Mouse (Mus musculus): Measurements from ENCODE around the gene Ifi203.
"Not testable (repeated sequence)": the region's sequence is repeated elsewhere in the genome, so short reads cannot be mapped to it uniquely, and the experiment has no call there.

Gene Ifi203

DNA sequence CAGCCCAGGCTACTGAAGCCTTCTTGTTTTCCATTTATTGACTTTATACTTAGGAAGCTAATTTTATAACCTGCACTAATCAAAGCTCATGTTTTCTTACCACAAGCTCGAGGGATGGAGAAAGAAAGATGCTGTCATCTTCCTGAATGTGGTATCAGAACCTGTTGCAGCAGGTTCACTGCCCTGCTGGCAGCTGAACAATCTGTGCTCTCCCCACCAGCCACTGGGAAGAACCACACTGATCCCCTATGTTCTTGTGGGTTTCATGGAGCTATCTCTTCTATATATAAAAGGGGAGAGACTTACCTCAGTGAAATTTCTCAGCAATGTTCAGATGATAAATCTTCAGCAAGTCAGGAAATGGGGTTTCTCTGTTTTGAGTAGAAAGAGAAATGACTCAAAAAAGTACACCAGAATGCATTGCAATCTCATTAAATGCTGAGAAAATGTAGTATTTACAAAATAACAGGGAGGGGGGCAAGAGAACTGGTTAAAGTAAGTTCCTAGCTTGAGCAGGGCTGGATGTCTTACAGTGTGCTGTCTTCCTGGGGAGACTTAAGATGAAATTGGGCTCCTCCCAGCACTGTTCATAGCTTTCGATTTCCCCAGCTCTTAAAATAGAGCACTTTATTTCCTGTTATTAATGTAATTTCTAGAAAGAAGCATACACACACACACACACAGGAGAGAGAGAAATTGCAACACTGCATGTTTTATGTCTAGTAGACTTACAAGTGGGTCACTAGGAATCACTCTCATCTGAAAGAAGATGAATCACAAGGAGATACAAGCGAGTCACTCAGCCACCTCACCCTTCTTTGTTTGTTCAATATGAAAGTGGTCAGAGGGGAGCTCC lies at the start of gene Ifi203, which contains the start of gene Mndal:
Ifi203 (minus strand) TSS at position 749 of the 856 bp plus-strand sequence.
Mndal (minus strand) TSS at position 568 of the 856 bp plus-strand sequence.
- not testable (repeated sequence) for DNase-seq (ENCODE audit: low spot score)

DNA sequence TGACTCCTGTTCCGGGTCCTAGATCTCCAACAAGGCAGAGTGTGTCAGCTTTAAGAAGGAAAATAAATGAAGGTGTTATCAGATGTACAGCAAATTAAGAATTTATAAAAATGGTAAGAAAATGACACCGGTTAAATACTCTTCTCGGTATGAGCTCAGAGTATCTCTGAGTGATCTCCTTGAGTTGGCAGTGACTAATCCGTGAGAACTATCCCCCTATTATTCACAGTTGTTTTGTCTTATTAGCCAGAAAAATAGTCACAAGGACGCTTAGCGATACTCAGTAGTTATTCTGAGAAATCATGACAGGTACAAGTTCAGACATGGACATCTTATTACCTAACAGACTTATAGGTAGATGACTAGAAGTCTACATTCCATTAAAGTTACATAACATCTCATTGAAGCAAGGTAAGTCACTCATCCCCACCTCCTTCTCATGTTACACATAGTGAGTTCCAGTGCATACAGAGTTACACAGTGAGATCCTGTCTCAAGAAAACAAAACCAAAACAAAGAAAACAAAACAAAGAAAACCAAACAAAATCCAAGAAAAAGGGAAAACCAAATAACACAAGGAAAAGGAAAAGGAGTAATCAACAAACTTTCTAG lies 40.3 kb upstream of the Ifi203 start, which contains the start of gene Ifi202b:
Ifi202b (minus strand) TSS at position 51 of the 612 bp plus-strand sequence.
- not testable (repeated sequence) for DNase-seq (ENCODE audit: low spot score)

DNA sequence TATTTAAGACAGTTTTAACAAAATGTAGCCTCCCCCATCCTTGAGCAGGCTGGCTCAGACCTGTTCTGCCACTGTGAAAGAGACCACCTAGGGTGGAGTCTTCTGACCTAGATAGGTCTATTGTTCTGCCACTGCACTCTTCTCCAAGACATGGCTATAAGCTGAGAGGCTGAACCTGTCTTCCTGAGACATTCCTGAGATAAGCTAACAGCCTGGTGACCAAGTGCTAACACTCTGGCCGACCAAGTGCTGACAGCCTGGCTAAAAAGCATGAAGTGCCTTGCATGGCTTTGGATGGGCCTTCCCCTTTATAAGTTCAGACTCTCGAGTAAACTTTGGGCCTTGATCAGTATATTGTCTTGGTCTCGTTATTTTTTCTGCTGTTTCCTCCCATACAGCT lies 38.6 kb upstream of the Ifi203 start:
- DNase-seq (ENCODE audit: low spot score), result not testable (repeated sequence)

DNA sequence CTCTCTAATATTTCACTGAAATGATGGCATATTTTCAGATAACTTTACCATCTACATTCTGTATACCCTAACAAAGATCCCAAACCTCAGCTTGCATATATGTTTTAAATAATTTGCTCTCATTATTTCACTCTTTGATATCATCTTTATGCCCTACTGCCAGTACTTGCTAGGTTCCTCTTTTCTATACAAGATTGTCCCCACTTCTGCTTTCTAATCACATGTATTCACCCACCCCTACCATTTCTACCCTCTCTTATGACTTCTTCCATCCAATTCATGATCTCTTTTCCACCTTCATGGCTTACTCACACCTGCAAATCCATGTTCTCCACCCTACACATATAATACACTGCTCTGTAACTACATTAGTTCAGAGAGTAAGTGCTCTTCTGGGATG lies 35.1 kb upstream of the Ifi203 start:
- no peak for DNase-seq (ENCODE audit: low spot score)

DNA sequence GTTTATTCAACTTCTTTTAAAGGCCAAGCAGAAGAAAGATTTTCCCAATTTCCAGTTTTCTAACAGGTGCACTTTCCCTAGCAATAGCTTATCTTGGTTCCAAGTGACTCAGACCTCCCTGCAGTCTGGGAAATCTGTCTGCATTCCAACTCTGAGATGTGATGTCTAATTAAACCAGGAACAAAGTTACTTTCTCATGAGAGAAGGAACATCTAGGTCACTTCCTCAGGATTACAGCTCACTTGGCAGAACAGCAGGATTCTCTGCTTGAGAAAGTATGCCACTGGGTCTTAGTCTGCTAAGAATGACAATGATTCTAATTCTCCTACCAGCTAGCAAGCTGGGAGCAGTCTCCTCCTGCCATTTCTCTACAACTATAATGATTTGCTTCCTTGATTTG lies 30.6 kb upstream of the Ifi203 start:
- no peak for DNase-seq (ENCODE audit: low spot score)

DNA sequence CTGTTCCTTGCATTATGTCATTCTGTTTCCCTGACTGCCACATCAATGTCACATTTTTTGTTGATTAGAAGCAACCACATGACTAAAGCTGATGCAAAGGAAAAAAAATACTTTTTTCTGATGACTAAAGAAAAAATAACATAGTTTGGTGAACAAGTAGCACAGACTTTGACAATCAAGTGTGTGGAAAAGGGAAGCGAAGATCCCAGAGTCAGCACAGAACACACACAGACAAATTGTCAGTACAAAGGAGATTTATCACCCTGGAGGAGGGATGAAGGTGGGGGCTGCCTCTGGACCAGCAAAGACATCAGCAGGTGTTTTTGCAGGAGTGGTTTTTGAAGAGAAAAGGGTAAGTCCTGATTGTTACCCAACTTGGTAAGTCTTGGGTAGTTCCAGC lies 19.0 kb upstream of the Ifi203 start:
- not testable (repeated sequence) for DNase-seq (ENCODE audit: low spot score)

DNA sequence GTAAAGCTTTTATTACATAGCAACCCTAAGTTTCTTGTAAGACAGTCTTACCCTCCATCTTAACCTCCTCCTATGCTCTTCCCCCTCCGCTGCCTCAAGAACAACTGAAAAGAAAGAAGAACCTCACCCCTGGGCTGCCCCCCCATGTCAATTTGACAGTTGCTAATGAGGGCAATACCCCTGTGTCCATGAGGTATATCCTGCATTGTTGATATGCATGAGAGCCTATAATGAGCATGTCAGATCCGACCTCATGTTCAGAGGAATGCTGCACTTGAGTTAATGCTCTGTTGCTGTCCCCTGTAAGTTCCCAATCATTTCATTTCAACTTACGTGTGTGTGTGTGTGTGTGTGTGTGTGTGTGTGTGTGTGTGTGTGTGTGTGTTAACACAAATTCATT lies 17.5 kb upstream of the Ifi203 start:
- not testable (repeated sequence) for DNase-seq (ENCODE audit: low spot score)

DNA sequence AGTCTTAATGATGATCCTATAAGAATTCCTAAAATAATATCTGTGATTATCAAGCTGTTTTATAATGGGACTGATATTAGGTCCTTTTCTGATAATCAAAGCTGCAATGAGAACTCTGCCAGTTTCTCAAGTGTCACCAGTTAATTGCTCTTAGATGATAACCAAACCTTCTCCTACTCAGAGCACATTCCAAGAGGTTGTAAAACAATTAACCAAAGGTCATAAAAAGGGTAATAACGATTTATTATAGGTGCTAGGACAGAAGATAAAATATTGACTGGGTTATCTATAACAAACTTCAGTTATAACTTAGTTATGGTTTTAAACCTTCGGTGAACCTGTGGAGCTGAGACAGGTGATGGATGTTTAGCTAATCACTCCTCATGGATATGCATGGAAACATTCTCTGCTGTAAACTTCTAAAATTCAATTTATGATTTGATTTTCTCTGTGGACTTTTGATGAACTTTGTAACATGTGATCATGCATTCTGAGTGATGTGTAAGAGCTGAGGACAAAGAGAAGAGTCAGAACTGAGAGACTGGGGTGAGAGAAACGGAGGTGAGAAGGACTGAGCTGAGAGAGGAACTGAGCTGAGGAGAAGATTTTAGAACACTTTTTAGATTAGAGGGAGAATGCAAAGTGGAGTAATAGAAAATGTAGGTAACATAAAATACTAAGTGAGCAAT lies 13.5 kb upstream of the Ifi203 start:
- not testable (repeated sequence) for DNase-seq (ENCODE audit: low spot score)

DNA sequence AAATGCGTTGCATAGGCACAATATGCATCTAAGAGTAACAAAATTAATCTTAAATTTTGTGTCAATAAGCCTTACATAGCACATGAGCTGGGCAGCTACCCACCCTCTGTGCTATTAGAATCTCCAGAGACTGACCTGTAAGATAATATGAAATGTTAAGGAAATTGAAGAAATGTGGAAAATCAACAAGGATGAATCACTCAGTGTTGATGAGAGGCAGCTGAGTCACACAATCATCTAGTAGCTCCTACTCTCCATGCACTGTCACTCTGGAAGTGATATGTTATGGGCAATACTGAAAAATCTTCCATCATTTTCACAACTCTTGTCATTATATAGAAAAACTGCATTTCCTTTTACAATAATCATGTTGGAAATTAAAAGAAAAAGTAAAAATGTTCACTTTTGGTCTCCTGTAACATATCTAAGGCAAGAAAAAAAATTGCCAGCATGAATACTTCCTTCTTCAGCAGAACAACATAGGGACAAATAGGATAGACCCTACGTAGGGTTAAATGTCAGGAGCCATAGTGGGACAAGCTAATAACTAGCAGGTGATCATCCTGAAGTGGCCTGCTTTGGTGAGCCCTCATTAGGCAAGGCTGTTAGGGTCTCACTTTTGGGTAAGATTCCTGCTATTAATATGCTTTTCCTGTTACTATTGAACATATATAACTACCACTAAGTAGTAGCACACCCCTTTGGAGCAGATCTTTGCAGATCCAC lies 12.8 kb upstream of the Ifi203 start:
- DNase-seq (ENCODE audit: low spot score), result no peak

DNA sequence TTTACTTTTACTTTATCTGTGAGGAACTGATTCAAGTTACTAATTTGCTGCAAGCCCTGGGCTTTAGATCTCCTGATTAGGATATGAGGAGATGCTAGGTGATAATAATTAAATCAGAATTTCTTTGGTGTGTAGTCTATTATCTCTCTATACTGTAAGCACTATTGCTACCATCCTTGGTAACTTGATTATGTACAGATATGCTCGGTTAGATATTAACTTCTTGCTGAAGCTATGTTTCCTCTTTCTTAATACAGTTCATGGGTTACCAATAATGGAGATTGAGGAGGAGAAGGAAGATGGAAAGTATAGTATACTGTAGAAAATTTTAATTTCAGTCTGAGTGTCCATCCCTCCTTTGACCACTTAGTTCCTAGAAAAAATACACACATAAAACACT lies 11.1 kb upstream of the Ifi203 start:
- DNase-seq (ENCODE audit: low spot score), result no peak

DNA sequence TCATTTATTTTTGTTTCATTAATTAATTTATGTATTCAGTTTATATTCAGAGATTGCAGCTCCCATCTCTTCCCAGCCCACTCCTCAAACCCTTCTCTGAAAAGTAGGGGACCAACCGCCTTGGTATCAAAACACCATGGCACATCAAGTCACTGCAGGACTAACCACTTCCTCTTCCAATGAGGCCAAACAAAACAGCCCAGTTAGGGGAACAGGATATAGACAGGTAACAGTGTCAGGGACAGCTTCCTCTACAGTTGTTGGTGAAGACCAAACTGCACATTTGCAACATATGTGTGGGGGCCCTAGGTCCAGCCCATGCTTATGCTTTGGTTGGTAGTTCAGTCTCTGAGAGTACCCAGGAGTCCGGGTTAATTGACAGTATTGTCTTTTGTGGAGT lies 6.6 kb upstream of the Ifi203 start:
- not testable (repeated sequence) for DNase-seq (ENCODE audit: low spot score)

DNA sequence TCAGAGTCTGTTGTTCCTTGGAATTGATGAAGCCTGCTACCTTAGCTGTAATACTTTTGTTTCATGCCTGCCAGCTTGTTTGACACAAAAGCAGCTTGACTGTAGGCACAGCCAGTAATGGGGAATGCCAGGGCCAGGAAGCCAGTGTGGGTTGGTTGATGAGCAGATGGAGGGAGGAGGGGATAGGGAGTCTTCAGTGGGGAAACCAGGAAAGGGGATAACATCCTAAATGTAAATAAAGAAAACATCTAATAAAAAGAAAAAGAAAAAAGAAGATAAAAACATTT lies 251 bp upstream of the Ifi203 start:
- DNase-seq (ENCODE audit: low spot score), result not testable (repeated sequence)

DNA sequence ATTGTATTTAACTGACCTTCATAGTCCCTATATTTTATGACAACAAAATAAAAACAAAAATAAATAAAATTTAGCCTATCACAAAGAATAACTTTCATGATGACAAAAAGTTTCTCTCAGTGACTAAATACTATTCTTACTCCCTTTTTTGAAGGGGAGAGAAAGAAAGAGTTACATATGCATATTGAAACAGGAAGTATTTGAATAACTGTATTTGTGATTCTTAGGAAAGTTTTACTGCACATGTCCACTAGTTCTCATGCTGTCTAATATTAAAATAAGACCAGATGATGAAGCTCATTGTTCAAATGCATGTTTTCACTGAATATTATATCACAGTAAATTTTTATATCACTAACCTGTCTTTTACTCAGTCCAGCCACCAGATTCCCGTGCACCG lies 950 bp downstream of the Ifi203 start:
- not testable (repeated sequence) for DNase-seq (ENCODE audit: low spot score)

DNA sequence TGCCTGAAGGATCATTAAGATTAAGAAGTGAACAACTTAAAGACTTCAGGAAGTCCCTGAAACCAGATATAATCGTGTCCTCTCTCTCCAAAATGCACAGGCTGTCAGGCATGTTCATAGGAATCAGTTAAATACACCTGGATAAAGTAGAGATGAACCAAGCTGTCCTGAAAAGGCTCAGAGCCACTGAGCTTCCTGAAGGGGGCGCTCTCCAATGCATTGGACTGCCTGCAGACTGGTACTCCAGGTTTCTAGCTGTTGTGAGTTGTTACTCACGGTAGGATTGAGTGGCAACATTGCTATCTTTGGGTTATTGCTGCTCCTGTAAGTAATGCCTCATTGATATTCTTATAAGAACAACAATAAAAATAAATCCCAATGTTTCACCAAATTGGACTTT lies 23.2 kb downstream of the Ifi203 start:
- DNase-seq (ENCODE audit: low spot score), result not testable (repeated sequence)

DNA sequence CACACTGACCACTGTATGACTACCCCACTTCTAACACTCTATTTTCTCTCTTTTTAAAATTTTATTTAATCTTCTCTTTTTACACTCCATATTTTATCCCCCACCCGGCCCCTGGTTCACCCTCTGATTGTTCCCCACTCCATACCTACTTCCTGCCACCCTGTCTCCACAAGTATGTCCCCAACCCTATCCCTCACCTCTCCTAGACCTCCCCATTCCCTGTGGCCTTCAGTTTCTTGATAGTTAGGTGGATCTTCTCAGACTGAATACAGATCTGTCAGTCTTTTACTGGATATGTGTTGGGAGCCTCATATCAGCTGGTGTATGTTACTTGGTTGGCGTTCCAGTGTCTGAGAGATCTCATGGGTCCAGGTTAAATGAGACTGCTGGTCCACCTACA lies 27.9 kb downstream of the Ifi203 start:
- no peak for DNase-seq (ENCODE audit: low spot score)

DNA sequence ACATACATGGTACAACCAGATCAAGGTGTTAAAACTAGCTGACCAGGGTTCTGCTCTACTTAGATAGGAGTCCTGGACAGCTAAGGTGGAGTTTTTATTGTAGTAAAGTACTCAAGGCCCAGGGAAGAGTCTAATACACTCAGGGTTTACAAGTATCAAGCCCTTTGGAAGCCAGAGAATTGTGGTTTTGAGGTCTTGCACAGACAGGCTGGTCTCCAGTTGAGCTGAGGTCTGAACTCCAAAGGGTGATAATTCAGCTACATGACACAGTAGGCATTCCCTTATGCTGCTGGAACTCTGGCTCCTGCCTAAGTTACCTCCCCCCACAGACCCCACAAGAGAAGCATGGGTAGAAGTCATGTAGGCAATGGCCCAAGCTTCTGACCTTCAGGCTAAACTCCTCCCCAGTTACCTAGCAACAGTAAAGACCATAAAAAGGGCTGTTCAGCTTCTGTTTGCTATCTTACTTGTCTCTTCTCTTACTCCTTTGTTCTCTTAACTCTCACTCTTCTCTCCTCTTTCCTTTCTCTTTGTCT lies 29.1 kb downstream of the Ifi203 start:
- DNase-seq (ENCODE audit: low spot score), result not testable (repeated sequence)

DNA sequence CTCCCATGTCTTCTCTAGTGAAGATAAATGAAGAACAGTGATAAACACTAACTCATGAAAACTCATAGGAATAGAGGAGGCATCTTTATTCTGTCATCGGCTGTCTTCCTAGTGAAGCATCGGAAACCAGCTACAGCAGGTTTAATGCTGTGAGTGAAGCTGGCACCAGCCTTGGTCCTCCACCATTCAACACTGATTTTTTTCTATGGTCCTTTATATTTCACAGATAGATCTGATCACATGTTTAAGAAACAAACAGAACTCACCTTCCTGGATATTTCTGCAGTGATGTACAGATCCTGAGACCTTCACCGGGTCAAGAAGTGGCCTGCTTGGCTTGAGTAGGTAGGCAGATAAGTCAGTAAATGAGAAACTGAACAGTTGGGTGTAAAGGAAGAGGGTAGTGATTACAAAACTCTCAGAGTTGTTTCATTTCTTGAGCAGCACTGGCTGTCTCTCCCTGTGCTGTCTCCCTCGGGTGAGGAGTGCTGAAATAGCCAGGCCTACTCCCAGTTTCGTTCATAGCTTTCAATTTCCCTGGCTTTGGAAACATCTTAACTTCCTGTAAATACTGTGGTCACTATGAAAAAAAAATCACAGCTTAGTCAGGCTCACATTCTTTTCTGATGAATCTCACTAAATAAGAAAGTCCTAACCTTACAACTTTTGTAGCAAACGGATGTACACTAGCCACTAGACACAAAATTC lies 29.8 kb downstream of the Ifi203 start, which contains the start of gene Ifi211:
Ifi211 (minus strand) TSS at position 499 of the 708 bp plus-strand sequence.
- not testable (repeated sequence) for DNase-seq (ENCODE audit: low spot score)

DNA sequence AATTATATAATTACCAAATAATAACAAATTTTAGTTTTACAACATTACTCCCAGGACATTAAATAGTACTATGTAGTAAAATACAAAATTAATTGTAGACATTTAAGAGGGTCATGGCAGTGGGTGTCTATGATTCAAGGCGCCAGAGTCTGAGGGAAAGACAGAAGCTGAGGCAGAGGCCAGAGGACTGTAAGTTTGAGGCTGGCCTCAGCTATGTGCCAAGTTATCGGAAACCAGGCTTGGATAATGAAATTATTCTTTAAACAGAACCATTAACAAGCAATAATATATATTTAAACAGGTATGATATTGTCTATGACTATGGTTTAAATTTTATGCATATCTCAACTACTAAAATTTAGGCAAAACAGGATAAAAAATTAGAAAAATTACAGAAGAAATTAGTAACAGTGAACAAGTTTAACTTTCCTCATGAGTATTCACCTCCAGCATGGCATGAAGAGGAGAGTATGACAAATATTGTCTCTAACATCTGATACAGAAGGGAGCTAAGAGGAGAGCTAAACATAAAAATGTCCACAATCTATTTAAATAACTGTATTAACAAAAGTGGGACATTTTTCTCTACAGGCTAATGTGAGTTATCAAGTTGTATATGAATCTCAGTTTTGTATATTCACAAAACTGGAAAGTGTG lies 30.5 kb downstream of the Ifi203 start:
- no peak for DNase-seq (ENCODE audit: low spot score)

DNA sequence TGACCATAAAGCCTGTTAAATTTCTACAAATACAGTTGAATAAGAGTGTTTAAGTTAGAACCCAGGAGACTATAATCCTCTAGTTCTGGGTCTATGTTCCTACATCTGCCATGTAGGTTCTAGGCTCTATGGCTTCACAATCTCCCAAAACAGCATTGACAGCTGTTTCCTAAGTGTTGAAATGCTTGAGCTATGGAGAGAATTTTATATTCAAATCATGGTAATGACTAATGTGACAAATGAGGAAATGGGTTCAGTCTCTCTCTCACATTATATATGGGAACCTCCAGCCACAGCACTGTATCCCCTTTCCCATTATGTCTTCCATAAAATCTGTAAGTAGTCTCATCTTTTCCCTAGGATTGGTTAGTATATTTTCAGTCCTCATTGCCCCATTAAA lies 34.1 kb downstream of the Ifi203 start:
- not testable (repeated sequence) for DNase-seq (ENCODE audit: low spot score)

DNA sequence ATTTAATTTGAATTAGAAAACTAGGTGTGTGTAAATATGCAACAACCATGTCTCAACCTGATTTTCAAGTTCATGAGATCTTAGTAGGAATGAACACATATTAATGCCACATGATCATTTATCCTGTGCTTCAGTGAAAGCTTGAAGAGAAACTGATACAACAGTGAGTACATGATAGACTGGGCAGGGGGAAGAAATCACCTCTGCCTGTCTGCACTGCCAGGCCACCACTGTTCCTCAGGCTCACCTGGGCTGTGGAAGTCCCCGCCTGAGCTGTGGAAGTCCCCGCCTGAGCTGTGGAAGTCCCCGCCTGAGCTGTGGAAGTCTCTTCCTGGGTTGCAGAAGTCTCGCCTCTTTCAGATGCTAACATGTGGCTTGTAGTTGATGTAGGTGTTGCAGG lies 36.6 kb downstream of the Ifi203 start:
- not testable (repeated sequence) for DNase-seq (ENCODE audit: low spot score)

DNA sequence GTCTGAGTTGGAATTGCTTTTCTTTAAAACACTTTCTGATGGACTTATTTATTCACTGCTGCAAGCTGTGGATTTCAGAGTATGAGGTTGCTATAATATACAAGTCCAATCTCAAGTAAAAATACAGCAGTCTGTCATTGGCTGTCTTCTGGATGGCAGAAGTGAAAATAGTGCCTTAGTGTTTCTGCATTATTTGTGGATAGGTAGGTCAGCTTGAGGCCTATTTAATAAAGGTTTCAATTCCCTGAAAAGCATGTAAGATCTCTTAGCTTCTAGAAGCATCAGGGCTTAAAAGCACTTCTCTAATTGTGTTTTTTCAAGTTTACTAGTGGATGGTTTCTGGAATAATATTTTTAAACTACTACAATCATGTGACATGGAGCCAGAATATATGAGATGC lies 52.7 kb downstream of the Ifi203 start:
- not testable (repeated sequence) for DNase-seq (ENCODE audit: low spot score)

Measured in ovary, adult 18-20 months (tissue).